Mouse (Mus musculus) erythroid progenitor cell, adult 5-6 weeks (primary cell): ENCODE measurements around the gene A4galt. TPM values are rescaled to one million over a fixed set of nuclear protein-coding genes. Genes with fewer than 3 reads are reported as not detected.
A peak's percentile ranks its signal among the peaks of the same experiment; 100 is the strongest.

Experiments
- ATAC-seq: replicated peaks from 2 replicates; pipeline ENCODE4 v1.8.0; 2016; ENCODE audit warnings: moderate number of reproducible peaks, mild to moderate bottlenecking, moderate TSS enrichment, inconsistent platforms; ENCODE audit not compliant: poor library complexity, low FRiP score, severe bottlenecking
- total RNA-seq, 2 experiments: library from RNA; stranded (forward) in 1 of 2; stranded (reverse) in 1 of 2; fragments of 150-400 nt in 1 of 2; fragments of 186-747, 209-891 nt in 1 of 2; gene quantifications; 2 replicates each; pipeline versions ENCODE4 v1.2.3 to v1.2.4; 2015 to 2017; ENCODE audit warnings: low replicate concordance in 2 of 2

Gene A4galt
- total RNA-seq, 2 experiments from 2014 or later = 0.84 TPM; not detected in 1

- no peak; the same call in 1 of the 2 replicates for ATAC-seq
Observed at GRCm38 (mm10) chr15:83233219-83233992, 18.2 kb downstream of the A4galt start.

- no peak for ATAC-seq
Observed at GRCm38 (mm10) chr15:83227559-83227958, 24.0 kb downstream of the A4galt start.

- ATAC-seq = no peak
Observed at GRCm38 (mm10) chr15:83226871-83227270, 24.7 kb downstream of the A4galt start.

DNA sequence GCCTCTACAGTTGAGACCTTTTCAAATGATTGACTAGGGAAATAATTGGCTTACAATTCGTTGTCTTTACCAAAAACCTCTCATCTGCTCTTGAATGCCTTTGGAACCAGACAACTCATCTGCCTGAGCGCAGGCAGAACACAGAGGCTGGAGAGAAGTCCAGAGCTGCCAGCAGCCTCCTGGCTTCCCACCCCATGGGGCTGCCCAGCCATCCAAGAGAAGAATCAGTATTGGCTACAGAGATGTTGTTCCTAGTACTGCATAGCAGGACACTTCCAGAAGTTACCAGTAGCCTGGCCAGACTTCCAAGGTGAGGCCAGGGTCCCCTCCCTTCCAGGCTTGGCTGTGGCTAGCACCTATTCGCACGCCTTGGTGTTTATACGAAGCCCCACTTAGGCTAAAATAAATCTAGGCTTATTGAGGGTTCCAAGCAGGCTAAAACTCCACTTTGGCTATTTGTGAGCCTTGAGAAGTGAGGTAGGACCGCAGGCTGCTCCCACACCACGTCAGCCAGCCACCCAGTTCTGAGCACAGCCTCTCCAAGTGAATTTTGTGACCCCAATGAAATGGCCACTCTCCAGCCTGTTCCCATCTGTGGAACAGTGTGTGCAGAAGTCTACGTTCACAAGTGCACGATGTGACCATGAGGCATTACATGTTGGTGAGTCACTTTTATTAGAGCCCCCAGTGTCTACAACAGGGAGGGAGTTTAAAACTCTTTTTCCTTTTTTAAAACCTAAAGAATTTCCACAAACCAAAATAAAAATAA, 25.3 kb downstream of the A4galt start:
- no peak for ATAC-seq

DNA sequence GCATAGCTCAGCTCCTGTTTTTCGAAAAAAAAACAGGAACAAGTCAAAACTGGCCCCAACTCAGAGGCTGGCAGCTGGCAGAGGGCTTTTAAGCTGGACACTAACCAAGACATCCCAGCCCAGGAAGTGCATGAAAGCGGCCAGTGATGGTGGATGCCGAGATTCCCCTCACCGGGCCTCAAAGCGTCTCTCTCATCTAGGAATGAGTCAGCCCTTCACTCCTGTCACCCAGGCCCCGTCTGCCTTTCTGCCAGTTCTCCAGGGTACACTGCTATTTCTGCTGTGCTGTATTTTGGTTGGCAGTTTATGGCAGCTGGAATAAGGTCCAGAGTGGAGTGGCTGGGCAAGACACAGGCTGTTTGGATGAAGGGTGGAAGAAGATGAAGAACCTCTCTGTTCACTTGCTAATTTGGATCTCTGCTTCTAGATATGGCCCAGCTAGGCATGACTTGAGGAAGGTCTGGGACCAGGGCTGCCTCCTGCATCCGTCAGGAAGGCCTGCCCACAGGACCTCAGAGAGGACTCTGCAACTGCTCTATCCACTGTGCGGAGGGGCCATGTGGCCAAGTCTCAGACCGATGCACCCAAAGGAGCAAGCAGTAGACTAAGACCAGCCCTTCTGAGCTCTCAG, 27.3 kb downstream of the A4galt start:
- no peak; the same call in 1 of the 2 replicates for ATAC-seq

- no peak for ATAC-seq
Observed at GRCm38 (mm10) chr15:83223208-83223962, 28.2 kb downstream of the A4galt start.

- ATAC-seq = no peak
Observed at GRCm38 (mm10) chr15:83221721-83222120, 29.9 kb downstream of the A4galt start.

DNA sequence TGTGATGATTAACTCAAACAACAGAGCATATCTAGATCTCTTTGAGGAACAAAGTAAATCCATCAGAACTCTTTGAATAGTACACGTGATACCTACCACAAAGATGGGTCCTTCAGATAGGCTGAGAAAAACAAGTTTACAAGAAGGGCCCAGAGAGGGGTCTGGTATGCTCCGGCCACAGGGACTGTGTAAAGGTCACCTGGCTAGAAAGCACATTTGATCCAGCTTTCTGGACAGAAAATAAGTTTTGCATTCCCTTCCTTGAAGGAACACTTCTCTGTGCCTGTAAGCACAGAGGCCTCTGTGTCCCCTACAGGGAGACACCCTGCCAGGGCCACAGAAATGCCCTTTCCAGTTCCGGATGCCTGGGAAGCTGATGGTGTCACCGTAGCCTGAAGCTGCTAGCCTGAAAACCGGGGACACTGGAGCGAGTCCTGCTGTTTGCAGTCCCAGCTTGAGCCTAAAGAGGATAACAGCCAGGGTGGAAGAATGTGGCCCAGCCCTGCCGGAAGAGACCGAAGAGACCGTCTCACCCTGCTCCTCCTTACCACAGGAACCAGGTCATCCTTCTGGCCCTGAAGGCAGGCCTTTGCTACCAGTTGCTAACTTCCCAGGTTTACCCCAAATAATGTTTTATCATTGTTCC, 31.1 kb downstream of the A4galt start:
- no peak for ATAC-seq

- no peak for ATAC-seq
Observed at GRCm38 (mm10) chr15:83215322-83216216, 36.0 kb downstream of the A4galt start.

- no peak; the same call in 1 of the 2 replicates for ATAC-seq
Observed at GRCm38 (mm10) chr15:83210229-83210628, 41.3 kb downstream of the A4galt start.

- no peak for ATAC-seq
Observed at GRCm38 (mm10) chr15:83209719-83210118, 41.9 kb downstream of the A4galt start.

GRCm38 (mm10) chr15:83209092-83209695, 42.4 kb downstream of the A4galt start:
- ATAC-seq = no peak

DNA sequence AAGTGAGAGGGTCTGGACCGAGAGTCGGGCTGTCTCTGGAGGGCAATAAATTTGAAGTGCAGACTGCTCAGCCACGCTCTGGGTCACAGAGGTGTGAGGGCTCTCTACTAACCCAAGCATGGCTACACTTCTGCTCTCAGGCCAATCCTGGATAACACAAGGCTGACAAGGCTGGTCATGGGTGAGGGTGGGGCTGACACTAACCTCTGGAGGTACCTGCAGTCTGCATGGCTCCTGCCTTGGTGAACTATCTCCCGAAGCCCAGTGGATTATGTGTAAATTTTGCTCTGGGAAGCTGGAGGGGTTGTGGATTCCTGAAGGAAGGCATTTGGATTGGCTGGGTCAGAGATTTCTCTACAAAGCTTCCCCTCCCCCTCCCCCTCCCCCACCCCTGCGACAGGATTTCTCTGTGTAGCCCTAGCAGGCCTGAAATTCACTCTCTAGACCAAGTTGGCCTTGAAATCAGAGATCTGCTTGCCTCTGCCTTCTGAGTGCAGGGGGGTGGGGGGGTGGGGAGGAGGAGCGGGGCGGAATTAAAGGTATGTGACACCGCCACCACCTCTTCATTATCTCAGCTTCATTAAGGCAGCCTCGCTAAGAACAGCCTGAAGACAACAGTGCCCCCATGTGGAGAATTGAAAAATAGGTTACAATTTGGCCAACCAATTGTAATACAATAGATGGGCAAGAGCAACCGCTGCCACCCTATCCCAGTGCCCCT, 46.7 kb downstream of the A4galt start:
- peak; percentile 77 for ATAC-seq

GRCm38 (mm10) chr15:83202412-83202811, 49.2 kb downstream of the A4galt start:
- no peak for ATAC-seq

GRCm38 (mm10) chr15:83193413-83193812, 58.2 kb downstream of the A4galt start:
- ATAC-seq = no peak

DNA sequence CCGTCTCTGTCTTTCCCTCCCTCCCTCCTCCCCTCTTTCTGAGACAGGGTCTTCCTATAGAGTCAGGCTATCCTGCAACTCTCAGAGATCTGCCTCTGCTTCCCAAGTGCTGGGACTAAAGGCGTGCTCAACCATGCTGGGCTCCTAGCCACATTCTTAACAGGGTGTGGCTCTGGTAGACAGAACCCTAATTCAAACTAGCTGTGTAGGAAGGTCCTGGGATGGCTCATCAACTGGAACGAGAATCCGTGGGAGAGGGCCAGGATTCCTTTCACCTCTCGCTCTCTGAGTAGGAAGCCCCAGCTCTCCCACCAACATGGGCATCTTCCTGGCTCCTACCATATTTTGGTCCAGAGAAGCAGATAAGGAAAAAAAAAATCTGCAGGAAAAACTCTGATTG, 69.2 kb downstream of the A4galt start:
- no peak for ATAC-seq

DNA sequence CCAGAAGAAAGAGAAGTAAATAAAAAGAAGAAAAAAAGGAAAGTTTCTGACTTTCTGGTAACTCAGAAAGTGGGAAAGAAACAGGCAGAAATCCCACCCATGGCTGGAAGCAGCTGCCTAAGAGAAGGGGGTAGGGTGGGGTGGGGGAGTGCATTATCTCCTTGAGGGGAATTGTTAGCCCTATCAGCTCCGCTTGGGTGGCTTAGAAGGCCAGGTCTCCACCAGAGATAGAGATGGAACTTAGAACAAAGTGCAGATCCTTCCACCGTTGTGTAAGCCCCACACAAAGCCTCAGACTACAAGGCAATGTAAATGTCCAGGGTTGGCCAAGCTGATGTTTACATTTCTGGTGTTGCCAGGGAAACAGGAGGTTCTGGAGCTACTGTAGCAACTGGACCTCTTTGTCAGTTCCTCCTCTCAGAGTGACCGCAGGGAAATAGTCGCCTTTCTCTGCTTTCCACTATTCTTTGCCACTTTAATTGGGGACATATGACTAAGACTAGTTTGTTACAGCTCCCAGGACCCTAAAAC, 69.7 kb downstream of the A4galt start:
- ATAC-seq = no peak
